Mouse (Mus musculus) hindbrain, embryonic 12.5 days (tissue): ENCODE measurements around the gene Lrrc28. TPM values are rescaled to one million over a fixed set of nuclear protein-coding genes. Genes with fewer than 3 reads are reported as not detected.
"Not testable (repeated sequence)": the region's sequence is repeated elsewhere in the genome, so short reads cannot be mapped to it uniquely, and the experiment has no call there.

ENCODE experiments used
- ATAC-seq: fragments of 200-750 bp; cut with Nextera tagmentation; 2 replicates; pipeline ENCODE4 v1.8.0; 2017; ENCODE audit warnings: moderate TSS enrichment; ENCODE audit not compliant: low FRiP score
- H3K27ac ChIP-seq: fragments of 300-500 bp; sonication (generic); 2 replicates; pipeline ENCODE4 v1.5.1; 2016; ENCODE audit warnings: mild to moderate bottlenecking
- H3K27me3 ChIP-seq: fragments of 300-500 bp; sonication (generic); 2 replicates; pipeline ENCODE4 v1.6.1; 2016; ENCODE audit warnings: mild to moderate bottlenecking
- H3K36me3 ChIP-seq: fragments of 300-500 bp; sonication (generic); 2 replicates; pipeline ENCODE4 v1.6.1; 2016; ENCODE audit warnings: mild to moderate bottlenecking
- H3K4me1 ChIP-seq: fragments of 300-500 bp; sonication (generic); 2 replicates; pipeline ENCODE4 v1.6.1; 2016
- H3K4me2 ChIP-seq: fragments of 300-500 bp; sonication (generic); replicated peaks from 2 replicates; pipeline ENCODE4 v1.6.1; 2016; ENCODE audit warnings: mild to moderate bottlenecking
- H3K4me3 ChIP-seq: fragments of 300-500 bp; sonication (generic); 2 replicates; pipeline ENCODE4 v1.5.1; 2016; ENCODE audit warnings: mild to moderate bottlenecking
- H3K9ac ChIP-seq: fragments of 300-500 bp; sonication (generic); 2 replicates; pipeline ENCODE4 v1.6.1; 2016; ENCODE audit warnings: mild to moderate bottlenecking, moderate library complexity
- H3K9me3 ChIP-seq: fragments of 300-500 bp; sonication (generic); replicated peaks from 2 replicates; pipeline ENCODE4 v1.6.1; 2016; ENCODE audit warnings: mild to moderate bottlenecking
- WGBS: fragments of 180-500 bp; shearing (Covaris S2); methylation state at CpG from one replicate; pipeline ENCODE4 v1.1.7; 2016; 5-methylcytosine and 5-hydroxymethylcytosine counted together
- polyA plus RNA-seq: library from polyadenylated mRNA; unstranded; fragments of >200 nt; fragmentation: Nextera tagmentation; extraction: Ambion mirVana; gene quantifications from 2 replicates; pipeline ENCODE4 v1.2.1, GENCODE M21; 2016

Gene Lrrc28
- polyA plus RNA-seq, 1 experiment from 2014 or later = 31.3 TPM

DNA sequence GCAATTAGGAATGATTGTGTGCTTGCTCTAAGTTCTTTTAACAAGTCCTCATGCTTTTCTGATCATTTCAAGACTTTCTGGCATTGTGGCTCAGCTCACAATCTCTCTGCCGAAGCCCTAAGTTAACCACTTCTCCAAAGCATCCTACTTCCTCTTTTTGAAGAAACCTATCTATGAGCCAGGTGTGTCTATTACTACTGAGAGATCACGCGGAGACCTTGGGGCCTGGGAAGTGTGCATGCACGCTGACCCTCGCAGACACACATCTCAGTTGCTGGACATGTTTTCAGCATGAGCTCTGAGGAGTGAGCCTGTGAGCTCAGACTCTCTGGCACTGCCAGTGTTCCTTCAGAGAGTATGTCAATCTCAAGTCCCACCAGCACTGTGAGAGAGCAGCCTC, 98.8 kb downstream of the Lrrc28 start:
- WGBS = 87% methylated on average over 5 of the region's 5 CpGs

DNA sequence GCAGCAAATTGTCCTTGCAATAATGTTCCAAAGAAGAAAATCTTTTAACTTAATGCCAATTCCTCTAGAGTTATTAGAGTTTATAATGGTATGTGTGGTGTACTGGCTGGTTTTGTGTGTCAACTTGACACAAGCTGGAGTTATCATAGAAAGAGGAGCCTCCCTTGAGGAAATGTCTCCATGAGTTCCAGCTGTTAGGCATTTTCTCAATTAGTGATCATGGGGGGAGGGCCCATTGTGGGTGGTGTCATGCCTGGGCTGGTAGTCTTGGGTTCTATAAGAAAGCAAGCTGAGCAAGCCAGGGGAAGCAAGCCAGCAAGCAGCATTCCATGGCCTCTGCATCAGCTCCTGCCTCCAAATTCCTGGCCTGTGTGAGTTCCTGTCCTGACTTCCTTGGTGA, 100.5 kb downstream of the Lrrc28 start:
- ATAC-seq = no peak
- H3K4me1 ChIP-seq = peaks cover 4% of the 10 kb centered on the region; the same call in 1 of the 2 replicates
- H3K9ac ChIP-seq = no peak overlapping the region
- H3K27ac ChIP-seq = no peak overlapping the region
- H3K9me3 ChIP-seq = no peaks in the 10 kb centered on the region
- no peaks in the 10 kb centered on the region for H3K27me3 ChIP-seq
- H3K36me3 ChIP-seq = no peaks in the 10 kb centered on the region
- H3K4me3 ChIP-seq = no peak overlapping the region
- no peak overlapping the region for H3K4me2 ChIP-seq

More for the DNA sequence above, 98.8 kb downstream of the Lrrc28 start:
- Histone ChIP-seq H3K27ac (no peak overlapping the region), H3K4me2 (no peak overlapping the region), H3K9ac (no peak overlapping the region), H3K9me3 (no peaks in the 10 kb centered on the region), H3K36me3 (no peaks in the 10 kb centered on the region), H3K27me3 (no peaks in the 10 kb centered on the region), H3K4me3 (no peak overlapping the region), H3K4me1 (peaks cover 4% of the 10 kb centered on the region; the same call in 1 of the 2 replicates)
- ATAC-seq = no peak

DNA sequence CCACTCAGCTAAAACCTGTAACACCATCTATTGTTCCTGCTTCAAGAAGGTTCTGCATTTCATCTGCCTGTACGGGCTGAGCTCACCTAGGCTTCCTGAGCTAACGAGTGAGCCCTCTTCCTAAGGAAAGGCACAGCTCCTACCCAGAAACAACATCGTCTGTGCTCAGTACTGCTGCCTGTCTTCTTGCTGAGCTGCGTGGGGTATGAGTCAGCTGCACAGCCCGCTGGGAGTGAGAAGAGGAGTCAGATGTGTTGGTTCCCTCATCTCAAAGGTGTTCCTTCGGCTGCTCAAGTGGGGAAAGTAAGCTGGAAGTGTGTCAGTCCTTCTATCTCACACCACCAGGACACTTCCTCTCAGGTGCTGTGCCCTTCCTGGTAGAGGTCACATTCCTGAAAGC, 101.4 kb downstream of the Lrrc28 start:
- no peaks in the 10 kb centered on the region for H3K9me3 ChIP-seq
- no peaks in the 10 kb centered on the region; the same call in 1 of the 2 replicates for H3K4me1 ChIP-seq
- H3K27ac ChIP-seq = no peak overlapping the region
- H3K27me3 ChIP-seq = no peaks in the 10 kb centered on the region
- no peaks in the 10 kb centered on the region for H3K36me3 ChIP-seq
- ATAC-seq = no peak
- no peak overlapping the region for H3K4me3 ChIP-seq
- H3K4me2 ChIP-seq = no peak overlapping the region
- 73% methylated on average over 6 of the region's 6 CpGs for WGBS
- no peak overlapping the region for H3K9ac ChIP-seq

DNA sequence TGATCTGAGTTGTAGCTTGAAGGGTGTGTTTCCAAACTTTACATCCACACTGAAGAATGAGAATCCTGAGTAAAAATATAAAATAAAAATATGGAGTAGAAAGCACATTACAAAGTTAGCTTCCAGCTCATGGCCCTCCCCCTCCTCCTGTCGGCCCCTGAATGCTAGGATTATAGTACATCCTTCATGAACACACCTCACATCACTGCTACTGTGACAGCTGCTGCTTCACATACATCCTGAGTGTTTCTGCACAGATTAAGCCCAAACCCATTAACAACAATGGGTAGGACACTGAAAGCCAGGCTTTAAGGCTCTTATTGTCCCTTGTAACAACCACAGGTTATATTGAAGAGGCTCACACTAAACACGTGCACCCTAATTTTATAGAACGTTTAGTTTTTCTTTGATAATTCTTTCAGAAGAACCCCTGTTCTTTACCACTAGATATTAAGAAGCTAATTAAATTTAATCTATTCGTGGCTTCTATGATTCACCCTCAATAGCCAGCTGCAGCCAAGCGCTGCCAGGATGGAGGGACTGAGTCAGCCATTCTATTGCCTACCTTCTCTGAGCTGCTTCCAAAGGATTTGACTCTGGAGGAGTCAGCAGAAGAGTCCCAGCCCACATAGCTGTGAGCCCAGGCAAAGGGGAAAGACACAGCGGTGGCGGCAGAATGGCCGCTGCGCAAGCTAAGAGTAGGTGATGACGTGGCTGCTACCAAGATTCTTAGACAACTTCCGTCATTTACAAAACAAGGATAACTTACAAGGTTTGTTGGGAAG, 108.3 kb downstream of the Lrrc28 start:
- Histone ChIP-seq H3K27ac (no peak overlapping the region), H3K4me3 (no peak overlapping the region), H3K9ac (no peak overlapping the region), H3K27me3 (no peaks in the 10 kb centered on the region), H3K4me1 (peaks cover 3% of the 10 kb centered on the region; the same call in 1 of the 2 replicates), H3K9me3 (no peaks in the 10 kb centered on the region), H3K4me2 (no peak overlapping the region), H3K36me3 (no peaks in the 10 kb centered on the region)
- WGBS = 90% methylated on average over 11 of the region's 11 CpGs
- ATAC-seq = no peak

DNA sequence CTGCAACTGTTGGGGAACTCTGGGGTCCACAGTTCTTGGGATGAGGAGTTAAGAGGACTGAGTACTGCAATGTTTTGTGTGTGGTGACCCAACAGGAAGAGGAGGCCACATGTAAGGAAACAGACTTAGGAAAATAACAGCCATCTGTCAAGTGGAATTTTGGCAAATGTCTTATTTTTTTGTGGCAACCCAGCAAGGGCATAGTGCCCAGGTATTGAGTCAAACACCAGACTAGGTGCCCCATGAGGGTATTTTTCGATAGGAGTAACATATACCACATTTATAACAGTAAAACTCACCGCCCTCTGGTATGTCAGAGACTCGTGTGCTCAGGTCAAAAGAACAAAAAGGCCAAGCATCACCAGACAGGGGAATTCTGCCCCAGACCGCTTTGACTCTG, 109.1 kb downstream of the Lrrc28 start:
- no peak overlapping the region for H3K27ac ChIP-seq
- no peak overlapping the region for H3K9ac ChIP-seq
- ATAC-seq = no peak
- H3K4me2 ChIP-seq = no peak overlapping the region
- H3K27me3 ChIP-seq = no peaks in the 10 kb centered on the region
- 71% methylated on average over 4 of the region's 4 CpGs for WGBS
- H3K4me3 ChIP-seq = no peak overlapping the region
- H3K36me3 ChIP-seq = no peaks in the 10 kb centered on the region
- H3K9me3 ChIP-seq = no peaks in the 10 kb centered on the region
- H3K4me1 ChIP-seq = peaks cover 4% of the 10 kb centered on the region; the same call in 1 of the 2 replicates

DNA sequence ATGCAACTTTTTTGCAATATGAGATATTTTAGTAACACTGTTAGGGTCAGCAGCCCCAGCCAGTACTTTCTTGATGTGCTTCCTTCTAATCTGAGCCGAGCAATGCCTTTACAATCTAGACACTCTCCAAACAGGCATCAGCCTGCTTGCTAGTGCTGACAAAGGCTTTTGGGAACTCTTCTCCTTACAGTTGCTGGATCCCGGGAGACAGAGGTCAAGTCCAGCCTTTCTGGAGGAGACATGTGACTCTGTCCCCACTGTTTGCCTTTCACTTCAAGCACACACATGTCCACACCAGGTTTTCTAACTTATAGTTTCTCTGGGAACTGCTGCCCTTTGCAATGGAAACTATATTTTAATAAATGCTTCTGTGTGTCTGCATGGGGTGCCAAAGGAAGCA, 114.1 kb downstream of the Lrrc28 start:
- 64% methylated on average over 2 of the region's 2 CpGs for WGBS
- Histone ChIP-seq H3K27me3 (no peaks in the 10 kb centered on the region), H3K36me3 (no peaks in the 10 kb centered on the region), H3K9me3 (no peaks in the 10 kb centered on the region), H3K4me2 (no peak overlapping the region), H3K9ac (no peak overlapping the region), H3K27ac (no peak overlapping the region), H3K4me3 (no peak overlapping the region), H3K4me1 (peaks cover 2% of the 10 kb centered on the region; the same call in 1 of the 2 replicates)
- no peak for ATAC-seq

DNA sequence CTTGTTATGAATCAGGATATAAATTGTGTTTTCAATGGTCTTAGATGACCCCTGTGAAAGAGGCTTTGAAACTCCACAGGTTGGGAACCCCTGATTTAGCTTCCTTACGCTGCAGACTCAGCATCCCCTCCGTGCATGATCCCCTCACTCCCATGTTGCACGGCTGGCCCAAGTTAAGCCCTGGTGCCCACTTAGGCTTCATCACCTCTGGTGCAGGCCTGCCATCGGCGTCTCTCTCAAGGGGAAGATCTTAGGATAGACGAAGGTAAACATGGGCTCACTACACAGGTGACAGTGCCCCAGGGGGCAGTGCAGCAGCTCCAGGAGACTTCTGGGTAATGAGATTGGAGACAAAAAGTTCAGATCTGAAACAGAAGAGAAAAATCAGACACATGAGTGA, 115.7 kb downstream of the Lrrc28 start:
- ATAC-seq = no peak
- Histone ChIP-seq H3K4me2 (no peak overlapping the region), H3K27me3 (no peaks in the 10 kb centered on the region), H3K27ac (no peak overlapping the region), H3K36me3 (no peaks in the 10 kb centered on the region), H3K9me3 (no peaks in the 10 kb centered on the region), H3K9ac (no peak overlapping the region), H3K4me3 (no peak overlapping the region), H3K4me1 (peaks cover 2% of the 10 kb centered on the region; the same call in 1 of the 2 replicates)
- WGBS = 84% methylated on average over 6 of the region's 6 CpGs

DNA sequence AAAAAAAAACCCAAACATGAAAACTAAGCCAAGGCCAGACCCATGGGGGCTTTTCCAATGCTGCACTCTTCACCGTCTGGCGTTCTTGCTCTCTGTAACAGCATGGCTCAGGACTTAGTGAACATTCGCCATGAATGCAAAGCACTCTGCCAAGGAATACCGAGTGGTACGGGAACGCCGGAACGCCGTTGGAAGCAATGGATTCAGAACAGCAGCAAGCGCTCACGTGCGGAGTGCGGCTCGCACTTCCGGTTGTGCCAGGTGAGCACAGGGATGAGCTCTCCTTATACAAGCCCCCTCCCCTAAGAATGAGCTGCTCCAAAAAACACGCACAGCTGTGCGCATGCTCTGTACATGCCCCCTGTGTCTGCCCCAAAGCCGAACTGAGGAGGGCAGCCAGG, 116.2 kb downstream of the Lrrc28 start:
- no peak overlapping the region for H3K4me2 ChIP-seq
- 93% methylated on average over 18 of the region's 18 CpGs for WGBS
- H3K9me3 ChIP-seq = no peaks in the 10 kb centered on the region
- no peak overlapping the region for H3K4me3 ChIP-seq
- H3K27me3 ChIP-seq = no peaks in the 10 kb centered on the region
- no peak overlapping the region for H3K27ac ChIP-seq
- H3K36me3 ChIP-seq = no peaks in the 10 kb centered on the region
- ATAC-seq = no peak
- peaks cover 2% of the 10 kb centered on the region; the same call in 1 of the 2 replicates for H3K4me1 ChIP-seq
- no peak overlapping the region for H3K9ac ChIP-seq

DNA sequence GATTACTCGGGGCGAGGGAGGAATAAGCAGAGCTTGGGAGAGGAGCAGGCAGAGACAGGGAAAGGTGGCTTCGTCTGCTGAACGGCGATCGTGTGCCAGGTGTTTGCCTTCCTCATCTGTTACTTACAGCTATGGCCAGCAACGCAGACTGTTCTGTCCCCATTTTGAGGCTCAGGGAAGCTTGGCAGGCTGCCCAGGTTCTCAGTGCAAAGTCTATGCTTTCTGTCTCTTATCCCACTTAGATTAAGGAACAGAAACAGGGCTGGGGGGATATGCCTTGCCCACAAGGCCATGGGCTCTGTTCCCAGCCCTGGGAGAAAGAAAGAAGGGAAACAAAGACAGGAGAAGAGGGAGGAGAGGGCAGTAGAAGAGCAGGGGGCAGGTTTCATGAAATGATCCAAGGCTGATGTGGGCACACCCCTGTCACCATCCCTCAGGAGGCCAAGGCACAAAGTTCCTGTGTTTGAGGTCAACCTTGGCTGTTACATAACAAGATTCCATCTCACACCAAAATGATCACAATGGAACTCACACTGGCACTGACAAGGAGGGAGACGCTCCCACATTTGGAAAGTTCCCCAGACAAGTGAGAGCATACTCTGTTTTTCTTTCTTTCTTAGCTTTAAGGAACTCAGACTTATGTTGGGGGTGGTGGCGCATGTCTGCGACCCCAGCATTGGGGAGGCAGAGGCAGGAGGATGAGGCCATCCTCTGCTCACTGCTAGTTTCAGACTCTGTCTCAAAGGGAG, 116.8 kb downstream of the Lrrc28 start:
- no peak for ATAC-seq
- Histone ChIP-seq H3K4me2 (no peak overlapping the region), H3K4me3 (no peak overlapping the region), H3K36me3 (no peaks in the 10 kb centered on the region), H3K9me3 (no peaks in the 10 kb centered on the region), H3K27me3 (no peaks in the 10 kb centered on the region), H3K4me1 (peaks cover 6% of the 10 kb centered on the region; the same call in 1 of the 2 replicates), H3K9ac (no peak overlapping the region), H3K27ac (no peak overlapping the region)
- 83% methylated on average over 10 of the region's 10 CpGs for WGBS

DNA sequence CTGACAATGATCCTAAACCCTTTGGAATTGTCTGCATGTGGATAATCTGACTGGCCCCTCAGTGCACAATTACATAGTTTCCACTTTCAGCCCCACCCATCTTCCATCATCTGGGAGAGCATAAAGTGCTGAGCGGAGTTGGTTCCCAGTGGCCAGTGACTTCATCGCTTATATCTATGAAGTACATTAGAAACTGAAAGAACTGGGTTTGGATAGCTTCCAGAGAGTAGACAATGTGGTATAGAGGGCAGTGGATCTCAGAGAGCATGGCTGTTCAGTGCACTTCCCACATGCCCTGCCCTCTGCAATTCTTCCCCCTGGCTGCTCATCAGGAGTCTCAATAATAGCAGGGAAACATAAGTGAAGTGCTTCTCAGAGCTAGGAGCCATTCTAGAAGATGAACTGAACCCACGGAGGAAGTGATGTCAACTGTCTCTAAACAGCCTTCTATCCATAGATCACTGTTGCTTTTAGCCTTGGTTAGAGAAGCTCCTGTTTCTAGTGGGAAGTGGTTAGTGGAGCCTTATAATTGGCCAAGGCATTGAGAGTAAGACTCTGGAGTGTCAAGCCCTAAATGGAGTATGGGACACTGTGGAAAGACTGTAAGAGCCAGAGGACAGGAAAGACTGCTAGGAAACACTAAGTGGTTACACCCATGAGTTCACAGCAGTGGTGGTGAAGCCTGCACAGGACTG, 119.0 kb downstream of the Lrrc28 start:
- WGBS = 94% methylated on average over 3 of the region's 3 CpGs
- Histone ChIP-seq H3K4me1 (peaks cover 5% of the 10 kb centered on the region; the same call in 1 of the 2 replicates), H3K36me3 (no peaks in the 10 kb centered on the region), H3K9me3 (no peaks in the 10 kb centered on the region), H3K27ac (no peak overlapping the region), H3K4me3 (no peak overlapping the region), H3K9ac (no peak overlapping the region), H3K4me2 (no peak overlapping the region), H3K27me3 (no peaks in the 10 kb centered on the region)
- no peak for ATAC-seq

DNA sequence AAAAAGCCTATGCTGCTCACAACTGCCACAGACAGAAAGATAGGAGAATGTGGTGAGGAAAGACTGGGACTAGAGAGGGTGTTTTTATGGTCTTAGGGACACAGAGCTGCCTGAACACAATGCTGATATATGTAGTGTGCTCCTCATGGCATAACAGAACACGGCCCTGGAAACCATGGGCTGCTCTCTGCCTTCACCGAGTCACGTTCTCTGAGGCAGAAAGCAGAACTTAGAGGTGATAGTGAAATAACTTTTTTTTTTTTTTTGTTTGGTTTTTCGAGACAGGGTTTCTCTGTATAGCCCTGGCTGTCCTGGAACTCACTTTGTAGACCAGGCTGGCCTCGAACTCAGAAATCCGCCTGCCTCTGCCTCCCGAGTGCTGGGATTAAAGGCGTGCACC, 121.0 kb downstream of the Lrrc28 start:
- H3K27me3 ChIP-seq, H3K9ac ChIP-seq, ATAC-seq, H3K36me3 ChIP-seq, H3K4me2 ChIP-seq, H3K9me3 ChIP-seq, H3K4me3 ChIP-seq, H3K4me1 ChIP-seq, H3K27ac ChIP-seq: not testable (repeated sequence)
- WGBS = 92% methylated on average over 8 of the region's 8 CpGs

DNA sequence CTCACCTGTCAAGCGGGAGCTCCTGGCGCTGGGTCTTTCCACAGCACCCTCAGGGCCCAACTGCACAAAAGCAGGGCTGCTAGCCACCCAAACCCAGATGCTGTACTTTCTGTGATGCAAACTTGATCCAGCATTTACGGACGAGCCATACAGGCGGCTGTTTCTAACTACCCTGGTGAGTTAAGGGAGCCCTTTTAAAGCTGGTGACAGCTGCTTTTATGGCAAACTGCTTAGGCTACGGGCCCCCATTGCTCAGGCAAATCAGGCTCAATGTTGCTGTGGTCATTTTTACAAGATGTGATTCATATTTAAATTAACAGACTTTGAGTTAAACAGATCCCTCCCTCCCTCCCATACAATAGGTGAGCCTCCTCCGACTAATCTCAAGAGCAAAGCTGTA, 121.7 kb downstream of the Lrrc28 start:
- no peaks in the 10 kb centered on the region for H3K9me3 ChIP-seq
- no peak overlapping the region for H3K4me2 ChIP-seq
- WGBS = 55% methylated on average over 7 of the region's 7 CpGs
- H3K4me1 ChIP-seq = peaks cover 4% of the 10 kb centered on the region; the same call in 1 of the 2 replicates
- H3K27me3 ChIP-seq = no peaks in the 10 kb centered on the region
- no peak overlapping the region for H3K9ac ChIP-seq
- H3K4me3 ChIP-seq = no peak overlapping the region
- no peaks in the 10 kb centered on the region for H3K36me3 ChIP-seq
- ATAC-seq = no peak
- H3K27ac ChIP-seq = no peak overlapping the region
